Mouse (Mus musculus): ENCODE measurements at regions not wholly inside any gene's neighbourhood (a gene's known extent, or its start where the extent isn't known, plus 50 kb on each side); places are given as distances from the start of the nearest gene placed in this dataset.

- peak; percentile 18 for DNase-seq
These were observed 60.2 kb upstream of the Cd34 start for GRCm38 (mm10) chr1:194878440-194878839.

DNA sequence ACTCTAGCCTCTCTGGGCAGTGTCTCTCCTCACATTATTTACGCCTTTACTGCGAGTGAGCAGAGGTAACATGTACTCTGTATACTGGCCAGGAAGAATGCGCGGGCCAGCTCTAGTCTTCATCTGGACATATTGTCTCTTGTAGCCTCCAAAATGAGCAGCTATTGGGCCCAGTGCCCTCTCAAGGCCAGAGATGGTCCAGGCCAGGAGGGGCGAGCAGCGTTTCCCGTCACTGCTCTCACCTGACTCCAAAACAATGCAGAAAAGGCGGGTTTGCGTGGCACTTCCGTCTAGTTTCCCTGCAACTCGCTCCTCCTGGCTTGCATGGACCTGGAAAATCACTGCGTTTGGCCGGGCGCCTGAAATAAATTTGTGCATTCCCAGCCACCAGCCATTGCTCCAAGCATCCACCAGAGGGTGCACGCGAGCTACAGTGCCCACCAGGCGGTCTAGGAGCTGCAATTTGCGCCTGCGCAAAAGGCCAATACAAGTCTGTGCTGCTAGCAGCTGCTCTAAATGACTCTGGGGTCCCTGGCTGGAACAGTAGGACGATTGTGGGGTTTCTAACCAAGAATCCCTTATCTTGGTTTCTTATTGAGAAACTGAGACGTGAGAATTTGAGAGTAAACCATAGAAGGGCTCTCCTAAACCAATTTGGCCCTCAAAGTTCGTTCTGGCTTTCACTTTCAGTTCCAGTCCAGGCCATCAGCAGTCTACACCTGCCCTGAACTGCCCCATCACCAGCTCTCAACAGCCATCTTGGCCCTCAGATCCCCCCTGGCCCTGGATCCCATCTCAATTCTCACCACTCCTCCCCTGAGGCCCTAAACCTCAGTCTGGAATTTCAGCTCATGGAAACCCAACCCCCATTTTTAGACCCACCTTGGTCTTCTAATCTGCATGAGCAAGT, 59.0 kb upstream of the Cd34 start:
- peak; percentile 98 for DNase-seq

GRCm38 (mm10) chr1:194881556-194882223, 56.9 kb upstream of the Cd34 start:
- DNase-seq: no peak

- DNase-seq: peak; percentile 20
These were observed 53.4 kb upstream of the Cd34 start for GRCm38 (mm10) chr1:194885071-194885686.

DNA sequence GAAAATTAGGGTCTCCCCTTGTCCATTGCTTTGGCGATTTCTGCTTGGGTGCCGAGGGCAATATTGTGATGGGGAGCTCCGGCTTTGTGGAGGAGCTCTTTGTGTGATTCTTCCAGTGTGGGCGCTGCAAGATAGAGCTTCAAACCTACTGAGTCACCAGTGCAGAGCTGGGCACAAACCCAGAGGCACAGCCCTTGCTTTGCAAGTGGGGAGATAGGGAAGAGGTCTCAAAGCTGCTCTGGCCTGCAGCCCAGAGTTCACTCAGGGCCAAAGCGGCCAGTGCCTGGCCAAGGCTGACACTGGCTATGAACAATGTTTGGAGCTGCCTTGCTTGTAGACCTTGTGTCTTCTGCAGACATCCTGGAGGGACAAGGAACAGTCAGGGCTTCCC, 52.9 kb upstream of the Cd34 start:
- DNase-seq: peak; percentile 85

Measured in gastrocnemius, postnatal 10 days (tissue).